Mouse (Mus musculus): Measurements from ENCODE around the gene Mcrip1.
"Not testable (repeated sequence)": the region's sequence is repeated elsewhere in the genome, so short reads cannot be mapped to it uniquely, and the experiment has no call there.

DNA sequence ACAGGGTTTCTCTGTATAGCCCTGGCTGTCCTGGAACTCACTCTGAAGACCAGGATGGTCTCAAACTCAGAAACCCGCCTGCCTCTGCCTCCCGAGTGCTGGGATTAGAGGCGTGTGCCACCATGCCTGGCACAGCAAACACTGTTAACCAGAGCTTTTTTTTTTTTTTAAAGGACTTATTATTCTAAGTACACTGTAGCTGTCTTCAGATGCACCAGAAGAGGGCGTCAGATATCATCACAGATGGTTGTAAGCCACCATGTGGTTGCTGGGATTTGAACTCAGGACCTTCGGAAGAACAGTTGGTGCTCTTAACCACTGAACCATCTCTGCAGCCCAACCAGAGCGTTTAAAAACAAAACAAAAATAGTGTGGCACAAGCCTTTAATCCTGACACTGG, 9.3 kb upstream of the Mcrip1 start:
- TF ChIP-seq EP300, CTCF (IDR thresholded peaks at IDR 0.05; ENCODE audit: low read depth): not testable (repeated sequence)

Data from liver, embryonic 14.5 days (tissue).